Mouse (Mus musculus) CH12.LX (cell line): ENCODE results near the gene Naa40.

Source experiments
- CTCF ChIP-seq, 2 experiments: IDR thresholded peaks in 1 of 2; conservative IDR thresholded peaks in 1 of 2; 2 replicates each; pipeline ENCODE4 v1.5.1; 2011 to 2012; ENCODE audit warnings: low read depth in 2 of 2, low read length in 2 of 2, improper control_type of control experiment in 1 of 2, inconsistent platforms in 1 of 2, mild to moderate bottlenecking in 1 of 2, moderate library complexity in 1 of 2
- POLR2A ChIP-seq: IDR thresholded peaks from 2 replicates; pipeline ENCODE4 v1.6.1; 2011; ENCODE audit warnings: low read depth, mild to moderate bottlenecking, improper control_type of control experiment, low read length
- USF1 ChIP-seq: IDR thresholded peaks from 2 replicates; pipeline ENCODE4 v1.6.1; 2014; ENCODE audit warnings: low read depth, mild to moderate bottlenecking, inconsistent platforms, low read length, improper control_type of control experiment

DNA sequence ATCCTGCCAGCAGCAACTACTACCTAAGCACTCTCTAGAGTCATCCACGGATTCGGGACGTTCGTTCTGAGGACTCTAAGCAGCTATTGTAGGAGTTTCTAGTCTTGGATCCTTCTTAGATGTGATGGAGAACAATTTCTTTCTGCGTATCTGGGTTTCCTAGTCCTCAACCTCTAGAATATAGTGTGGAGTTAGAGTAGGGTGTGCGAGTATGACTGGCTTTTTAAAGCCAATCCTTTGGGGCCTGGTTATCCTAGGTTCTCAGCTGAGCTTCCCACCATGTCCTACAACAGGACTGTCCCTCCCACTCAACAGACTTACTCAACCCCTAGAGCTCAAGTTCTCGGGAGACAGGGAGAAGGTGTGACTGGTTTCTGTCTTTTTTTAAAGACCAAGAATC, 35.7 kb downstream of the Naa40 start:
- no peak for TF ChIP-seq CTCF (conservative IDR thresholded peaks at IDR 0.05 in 1 of 2, IDR thresholded peaks at IDR 0.05 in 1 of 2; ENCODE audit: low read depth in 2 of 2, low read length in 2 of 2)
- TF ChIP-seq POLR2A, result no peak
- no peak for TF ChIP-seq USF1
